Mouse (Mus musculus) CH12.LX (cell line): ENCODE results near the gene Elovl5.

Experiments used
- CTCF ChIP-seq, 2 experiments: IDR thresholded peaks in 1 of 2; conservative IDR thresholded peaks in 1 of 2; 2 replicates each; pipeline ENCODE4 v1.5.1; 2011 to 2012; ENCODE audit warnings: low read depth in 2 of 2, low read length in 2 of 2, improper control_type of control experiment in 1 of 2, inconsistent platforms in 1 of 2, mild to moderate bottlenecking in 1 of 2, moderate library complexity in 1 of 2
- POLR2A ChIP-seq: IDR thresholded peaks from 2 replicates; pipeline ENCODE4 v1.6.1; 2011; ENCODE audit warnings: low read depth, mild to moderate bottlenecking, improper control_type of control experiment, low read length
- TCF12 ChIP-seq: IDR thresholded peaks from 2 replicates; pipeline ENCODE4 v1.6.1; 2014; ENCODE audit warnings: low read depth, mild to moderate bottlenecking, inconsistent platforms, low read length, improper control_type of control experiment
- UBTF ChIP-seq: IDR thresholded peaks from 2 replicates; pipeline ENCODE4 v1.6.1; 2012; ENCODE audit warnings: low read depth, mild to moderate bottlenecking, inconsistent platforms, low read length, improper control_type of control experiment, moderate library complexity

DNA sequence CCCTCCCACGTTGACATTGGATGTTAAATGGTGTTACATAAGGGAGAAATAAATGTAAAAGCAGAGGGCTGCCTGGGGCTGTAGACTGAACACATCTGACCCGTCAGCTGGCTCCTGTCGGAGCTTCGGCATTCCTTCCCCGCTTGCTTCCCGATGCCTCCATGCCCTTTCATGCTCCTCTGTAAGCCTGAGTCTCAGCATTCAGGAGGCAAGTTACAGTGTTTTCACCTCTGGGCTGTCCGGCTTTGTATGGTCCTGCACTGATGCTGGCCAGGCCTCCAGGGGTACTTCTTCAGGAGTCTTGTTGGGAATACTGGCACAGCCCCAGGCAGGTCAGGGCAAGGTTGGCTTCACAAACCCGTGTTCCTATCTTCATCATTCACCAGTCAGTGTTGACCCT lies 72.5 kb downstream of the Elovl5 start:
- TF ChIP-seq UBTF: no peak
- no peak for TF ChIP-seq CTCF (conservative IDR thresholded peaks at IDR 0.05 in 1 of 2, IDR thresholded peaks at IDR 0.05 in 1 of 2; ENCODE audit: low read depth in 2 of 2, low read length in 2 of 2)
- no peak for TF ChIP-seq TCF12
- TF ChIP-seq POLR2A: no peak
